Mouse (Mus musculus) testis, adult 2 months (tissue): Measurements from ENCODE around the gene Tnfsf13.

Source experiments
- CTCF ChIP-seq: fragments of 200-500 bp; IDR thresholded peaks from 2 replicates; pipeline ENCODE4 v1.5.1; 2012; ENCODE audit warnings: low read depth, mild to moderate bottlenecking, inconsistent platforms, low read length, moderate library complexity; ENCODE audit not compliant: control insufficient read depth, insufficient read depth, insufficient replicate concordance
- POLR2A ChIP-seq: fragments of 200-500 bp; IDR thresholded peaks from 2 replicates; pipeline ENCODE4 v1.6.1; 2012; ENCODE audit warnings: low read depth, mild to moderate bottlenecking, inconsistent platforms, low read length, moderate library complexity; ENCODE audit not compliant: control insufficient read depth

GRCm38 (mm10) chr11:69707480-69707847, 21.9 kb upstream of the Tnfsf13 start:
- TF ChIP-seq CTCF = no peak
- no peak for TF ChIP-seq POLR2A
